Mouse (Mus musculus) kidney, embryonic 15.5 days (tissue): Measurements from ENCODE around the gene Gm49361. TPM values are rescaled to one million over a fixed set of nuclear protein-coding genes. Genes with fewer than 3 reads are reported as not detected.

Experiments used
- ATAC-seq: fragments of 200-750 bp; cut with Nextera tagmentation; replicated peaks from 2 replicates; pipeline ENCODE4 v1.8.0; 2017; ENCODE audit warnings: moderate TSS enrichment; ENCODE audit not compliant: low FRiP score
- H3K27ac ChIP-seq: fragments of 300-500 bp; sonication (generic); 2 replicates; pipeline ENCODE4 v1.5.1; 2015; ENCODE audit warnings: mild to moderate bottlenecking, inconsistent platforms
- H3K27me3 ChIP-seq: fragments of 300-500 bp; sonication (generic); 2 replicates; pipeline ENCODE4 v1.6.1; 2015; ENCODE audit warnings: inconsistent platforms
- H3K36me3 ChIP-seq: fragments of 300-500 bp; sonication (generic); 2 replicates; pipeline ENCODE4 v1.6.1; 2015; ENCODE audit warnings: inconsistent platforms
- H3K4me1 ChIP-seq: fragments of 300-500 bp; sonication (generic); 2 replicates; pipeline ENCODE4 v1.6.1; 2015; ENCODE audit warnings: inconsistent platforms
- H3K4me2 ChIP-seq: fragments of 300-500 bp; sonication (generic); 2 replicates; pipeline ENCODE4 v1.6.1; 2015; ENCODE audit warnings: moderate library complexity, mild to moderate bottlenecking, inconsistent platforms
- H3K4me3 ChIP-seq: fragments of 300-500 bp; sonication (generic); replicated peaks from 2 replicates; pipeline ENCODE4 v1.5.1; 2015; ENCODE audit warnings: mild to moderate bottlenecking, inconsistent platforms
- H3K9ac ChIP-seq: fragments of 300-500 bp; sonication (generic); 2 replicates; pipeline ENCODE4 v1.6.1; 2015; ENCODE audit warnings: mild to moderate bottlenecking, inconsistent platforms
- H3K9me3 ChIP-seq: fragments of 300-500 bp; sonication (generic); replicated peaks from 2 replicates; pipeline ENCODE4 v1.6.1; 2016; ENCODE audit warnings: inconsistent platforms
- WGBS: fragments of 180-500 bp; shearing (Covaris S2); methylation state at CpG from one replicate; pipeline ENCODE4 v1.1.7; 2015; ENCODE audit warnings: mixed read lengths; 5-methylcytosine and 5-hydroxymethylcytosine counted together
- polyA plus RNA-seq: library from polyadenylated mRNA; unstranded; fragments of >200 nt; fragmentation: Nextera tagmentation; extraction: Ambion mirVana; gene quantifications from 2 replicates; pipeline ENCODE4 v1.2.1, GENCODE M21; 2015

Gene Gm49361
- polyA plus RNA-seq, result not detected in 2 replicates

GRCm38 (mm10) chr14:57746001-57746771, at the start of gene Gm49361:
TSS of gene Gm49361 (minus strand) at chr14:57746103.
- no peaks in the 10 kb centered on the region for H3K27me3 ChIP-seq
- H3K4me1 ChIP-seq, result peaks cover 40% of the 10 kb centered on the region
- no peaks in the 10 kb centered on the region for H3K9me3 ChIP-seq
- peak within 1 kb of the TSS; percentile 90 for H3K9ac ChIP-seq
- H3K36me3 ChIP-seq, result no peaks in the 10 kb centered on the region
- peak; percentile 93 for ATAC-seq
- peak within 1 kb of the TSS; percentile 95 for H3K27ac ChIP-seq
- peak within 1 kb of the TSS; percentile 92 for H3K4me2 ChIP-seq
- WGBS, result 1% methylated on average over 61 of the region's 68 CpGs
- H3K4me3 ChIP-seq, result peak within 1 kb of the TSS; percentile 79

- no peaks in the 10 kb centered on the region for H3K36me3 ChIP-seq
These were observed 45.3 kb upstream of the Gm49361 start for GRCm38 (mm10) chr14:57791171-57791570.

GRCm38 (mm10) chr14:57789759-57790158, 43.9 kb upstream of the Gm49361 start:
- no peaks in the 10 kb centered on the region for H3K9me3 ChIP-seq
- no peaks in the 10 kb centered on the region for H3K27me3 ChIP-seq
- H3K4me3 ChIP-seq, result no peak overlapping the region
- H3K27ac ChIP-seq, result no peak overlapping the region
- H3K36me3 ChIP-seq, result no peaks in the 10 kb centered on the region
- no peak for ATAC-seq
- H3K9ac ChIP-seq, result no peak overlapping the region
- H3K4me1 ChIP-seq, result no peaks in the 10 kb centered on the region
- H3K4me2 ChIP-seq, result no peak overlapping the region
- 84% methylated on average over 9 of the region's 9 CpGs for WGBS

More at GRCm38 (mm10) chr14:57791171-57791570, 45.3 kb upstream of the Gm49361 start:
- H3K9ac ChIP-seq, result no peak overlapping the region
- ATAC-seq, result no peak
- no peaks in the 10 kb centered on the region for H3K4me1 ChIP-seq
- no peak overlapping the region for H3K4me2 ChIP-seq
- H3K27ac ChIP-seq, result no peak overlapping the region
- H3K27me3 ChIP-seq, result no peaks in the 10 kb centered on the region
- no peak overlapping the region for H3K4me3 ChIP-seq
- H3K9me3 ChIP-seq, result no peaks in the 10 kb centered on the region
- 81% methylated on average over 4 of the region's 4 CpGs for WGBS

- Histone ChIP-seq H3K36me3 (no peaks in the 10 kb centered on the region), H3K9me3 (no peaks in the 10 kb centered on the region), H3K27me3 (no peaks in the 10 kb centered on the region), H3K4me3 (no peak overlapping the region), H3K27ac (no peak overlapping the region), H3K9ac (no peak overlapping the region), H3K4me2 (no peak overlapping the region), H3K4me1 (no peaks in the 10 kb centered on the region)
- WGBS, result 57% methylated on average over 2 of the region's 2 CpGs
- ATAC-seq, result no peak
These were observed 43.4 kb upstream of the Gm49361 start for GRCm38 (mm10) chr14:57789311-57789710.

GRCm38 (mm10) chr14:57787406-57787805, 41.5 kb upstream of the Gm49361 start:
- Histone ChIP-seq H3K9me3 (no peaks in the 10 kb centered on the region), H3K36me3 (no peaks in the 10 kb centered on the region), H3K9ac (no peak overlapping the region), H3K4me3 (no peak overlapping the region), H3K27ac (no peak overlapping the region), H3K4me1 (no peaks in the 10 kb centered on the region), H3K4me2 (no peak overlapping the region), H3K27me3 (no peaks in the 10 kb centered on the region)
- 50% methylated on average over 4 of the region's 4 CpGs for WGBS
- no peak for ATAC-seq

- 86% methylated on average over 6 of the region's 6 CpGs for WGBS
- no peaks in the 10 kb centered on the region for H3K36me3 ChIP-seq
- H3K9ac ChIP-seq, result no peak overlapping the region
- no peak overlapping the region for H3K27ac ChIP-seq
- H3K27me3 ChIP-seq, result no peaks in the 10 kb centered on the region
- H3K4me1 ChIP-seq, result no peaks in the 10 kb centered on the region
- no peak overlapping the region for H3K4me3 ChIP-seq
- no peak overlapping the region for H3K4me2 ChIP-seq
- ATAC-seq, result no peak
- H3K9me3 ChIP-seq, result no peaks in the 10 kb centered on the region
These were observed 26.4 kb upstream of the Gm49361 start for GRCm38 (mm10) chr14:57772157-57772815.

- Histone ChIP-seq H3K4me1 (no peaks in the 10 kb centered on the region), H3K27ac (0 out of 2 replicates have a peak overlapping the region, but pooled peaks have one; percentile 14), H3K27me3 (no peaks in the 10 kb centered on the region), H3K4me3 (no peak overlapping the region), H3K9ac (no peak overlapping the region), H3K36me3 (no peaks in the 10 kb centered on the region), H3K9me3 (no peaks in the 10 kb centered on the region), H3K4me2 (no peak overlapping the region)
- WGBS, result 91% methylated on average over 5 of the region's 5 CpGs
- ATAC-seq, result no peak
These were observed 23.2 kb upstream of the Gm49361 start for GRCm38 (mm10) chr14:57769102-57769501.

- no peak overlapping the region for H3K27ac ChIP-seq
These were observed 14.8 kb upstream of the Gm49361 start for GRCm38 (mm10) chr14:57760447-57761412.

GRCm38 (mm10) chr14:57758237-57758636, 12.3 kb upstream of the Gm49361 start, which contains the start of gene Lats2:
TSS of gene Lats2 (minus strand) at chr14:57758388.
- no peak within 1 kb of the TSS for H3K4me3 ChIP-seq
- no peaks in the 10 kb centered on the region for H3K36me3 ChIP-seq
- H3K9ac ChIP-seq, result no peak within 1 kb of the TSS
- WGBS, result 62% methylated on average over 4 of the region's 4 CpGs
- H3K9me3 ChIP-seq, result no peaks in the 10 kb centered on the region
- H3K4me1 ChIP-seq, result peaks cover 4% of the 10 kb centered on the region; the same call in 1 of the 2 replicates
- no peak for ATAC-seq
- no peaks in the 10 kb centered on the region for H3K27me3 ChIP-seq
- H3K4me2 ChIP-seq, result no peak within 1 kb of the TSS
- H3K27ac ChIP-seq, result no peak within 1 kb of the TSS

More at GRCm38 (mm10) chr14:57760447-57761412, 14.8 kb upstream of the Gm49361 start:
- 62% methylated on average over 10 of the region's 10 CpGs for WGBS
- no peaks in the 10 kb centered on the region for H3K36me3 ChIP-seq
- no peaks in the 10 kb centered on the region for H3K27me3 ChIP-seq
- no peaks in the 10 kb centered on the region for H3K9me3 ChIP-seq
- H3K4me2 ChIP-seq, result no peak overlapping the region
- H3K9ac ChIP-seq, result no peak overlapping the region
- H3K4me1 ChIP-seq, result no peaks in the 10 kb centered on the region
- no peak overlapping the region for H3K4me3 ChIP-seq
- ATAC-seq, result no peak

GRCm38 (mm10) chr14:57756094-57756493, 10.2 kb upstream of the Gm49361 start:
- no peak overlapping the region for H3K27ac ChIP-seq
- WGBS, result 82% methylated on average over 4 of the region's 4 CpGs
- no peaks in the 10 kb centered on the region for H3K27me3 ChIP-seq
- H3K9ac ChIP-seq, result no peak overlapping the region
- no peak overlapping the region for H3K4me2 ChIP-seq
- H3K4me3 ChIP-seq, result no peak overlapping the region
- no peak for ATAC-seq
- no peaks in the 10 kb centered on the region for H3K36me3 ChIP-seq
- H3K4me1 ChIP-seq, result peaks cover 4% of the 10 kb centered on the region; the same call in 1 of the 2 replicates
- no peaks in the 10 kb centered on the region for H3K9me3 ChIP-seq

GRCm38 (mm10) chr14:57755661-57756060, 9.8 kb upstream of the Gm49361 start:
- 90% methylated on average over 2 of the region's 2 CpGs for WGBS
- H3K36me3 ChIP-seq, result no peaks in the 10 kb centered on the region
- ATAC-seq, result no peak
- no peak overlapping the region for H3K4me2 ChIP-seq
- H3K27ac ChIP-seq, result no peak overlapping the region
- H3K9ac ChIP-seq, result no peak overlapping the region
- H3K4me3 ChIP-seq, result no peak overlapping the region
- no peaks in the 10 kb centered on the region for H3K27me3 ChIP-seq
- no peaks in the 10 kb centered on the region for H3K9me3 ChIP-seq
- peaks cover 4% of the 10 kb centered on the region; the same call in 1 of the 2 replicates for H3K4me1 ChIP-seq
